Mouse (Mus musculus) CD4-positive naive resting alpha-beta T cell, adult 57 days (primary cell): Measurements from ENCODE around the gene Zfp773. TPM values are rescaled to one million over a fixed set of nuclear protein-coding genes. Genes with fewer than 3 reads are reported as not detected.

Experiments used
- total RNA-seq: library from RNA; stranded (reverse); gene quantifications from one replicate; pipeline ENCODE4 v1.2.4, GENCODE M21; 2023

Gene Zfp773
- 6.4 TPM for total RNA-seq

GRCm38 (mm10) chr7:7136379-7136866, at the start of gene Zfp773:
Gene Zfp773, minus strand, starts transcription at chr7:7136755.

GRCm38 (mm10) chr7:7171227-7172147, 34.9 kb upstream of the Zfp773 start, which contains the start of gene Zfp418:
Gene Zfp418, plus strand, starts transcription at chr7:7171330.

GRCm38 (mm10) chr7:7120921-7121601, 15.5 kb downstream of the Zfp773 start, which contains the start of gene Zfp954:
Gene Zfp954, minus strand, starts transcription at chr7:7121488.

Other genes with a start within 250 kb of the Zfp773 start
- not detected for gene Aurkc, start 141.5 kb downstream of the Zfp773 start, total RNA-seq
- gene Zfp954, start 15.3 kb downstream of the Zfp773 start, total RNA-seq = 42.9 TPM
- 2.8 TPM for gene Zfp418, start 34.6 kb upstream of the Zfp773 start, total RNA-seq
- 3.9 TPM for gene Zfp772, start 73.2 kb upstream of the Zfp773 start, total RNA-seq
- 0.59 TPM for gene Vmn2r29, start 110.6 kb upstream of the Zfp773 start, total RNA-seq
- 1.5 TPM for gene Gm45844, start 141.5 kb upstream of the Zfp773 start, total RNA-seq
- 50.6 TPM for gene Clcn4, start 164.1 kb upstream of the Zfp773 start, total RNA-seq
- gene Vmn2r30, start 200.9 kb upstream of the Zfp773 start, total RNA-seq = not detected
- not detected for gene Gm45783, start 237.8 kb upstream of the Zfp773 start, total RNA-seq